Mouse (Mus musculus): ENCODE data around the gene Sytl4. TPM values are rescaled to one million over a fixed set of nuclear protein-coding genes. Genes with fewer than 3 reads are reported as not detected.

Sytl4 gene
- polyA plus RNA-seq, 1 experiment: 0.44 TPM

- Histone ChIP-seq H3K4me1 (ENCODE audit: control insufficient read depth, insufficient read depth, insufficient read length) (no peaks in the 10 kb centered on the region), H3K4me3 (ENCODE audit: extremely low read depth, insufficient read depth, insufficient read length) (no peak overlapping the region), H3K27ac (ENCODE audit: insufficient read depth, low read length) (no peak overlapping the region), H3K27me3 (ENCODE audit: control insufficient read depth, insufficient read depth, low read length) (no peaks in the 10 kb centered on the region), H3K36me3 (ENCODE audit: control insufficient read depth, insufficient read depth, low read length) (no peaks in the 10 kb centered on the region)
- TF ChIP-seq CTCF (IDR thresholded peaks at IDR 0.05; ENCODE audit: extremely low read depth, insufficient read depth, insufficient read length, insufficient replicate concordance) (no peak), POLR2A (IDR thresholded peaks at IDR 0.05; ENCODE audit: low read depth, low read length) (no peak)
- 86% methylated on average over 3 of the region's 3 CpGs for WGBS
- no peak for DNase-seq (ENCODE audit: low read depth in 1 of 2, low spot score in 2 of 2)
These were observed 68.6 kb downstream of the Sytl4 start for GRCm38 (mm10) chrX:133913006-133913405.

GRCm38 (mm10) chrX:133911397-133912103, 70.1 kb downstream of the Sytl4 start:
- WGBS: 82% methylated on average over 10 of the region's 10 CpGs
- Histone ChIP-seq H3K27me3 (ENCODE audit: control insufficient read depth, insufficient read depth, low read length) (no peaks in the 10 kb centered on the region), H3K36me3 (ENCODE audit: control insufficient read depth, insufficient read depth, low read length) (no peaks in the 10 kb centered on the region), H3K4me3 (ENCODE audit: extremely low read depth, insufficient read depth, insufficient read length) (no peak overlapping the region), H3K27ac (ENCODE audit: insufficient read depth, low read length) (no peak overlapping the region), H3K4me1 (ENCODE audit: control insufficient read depth, insufficient read depth, insufficient read length) (no peaks in the 10 kb centered on the region)
- TF ChIP-seq POLR2A (IDR thresholded peaks at IDR 0.05; ENCODE audit: low read depth, low read length) (no peak), CTCF (IDR thresholded peaks at IDR 0.05; ENCODE audit: extremely low read depth, insufficient read depth, insufficient read length, insufficient replicate concordance) (no peak)
- no peak for DNase-seq (ENCODE audit: low read depth in 1 of 2, low spot score in 2 of 2)

- no peak for DNase-seq (ENCODE audit: low read depth in 1 of 2, low spot score in 2 of 2)
- H3K4me3 ChIP-seq (ENCODE audit: extremely low read depth, insufficient read depth, insufficient read length): no peak within 1 kb of the TSS
- 59% methylated on average over 3 of the region's 3 CpGs for WGBS
- H3K27me3 ChIP-seq (ENCODE audit: control insufficient read depth, insufficient read depth, low read length): no peaks in the 10 kb centered on the region
- no peak within 1 kb of the TSS for H3K27ac ChIP-seq (ENCODE audit: insufficient read depth, low read length)
- no peak for TF ChIP-seq POLR2A (IDR thresholded peaks at IDR 0.05; ENCODE audit: low read depth, low read length)
- no peak for TF ChIP-seq CTCF (IDR thresholded peaks at IDR 0.05; ENCODE audit: extremely low read depth, insufficient read depth, insufficient read length, insufficient replicate concordance)
- no peaks in the 10 kb centered on the region for H3K4me1 ChIP-seq (ENCODE audit: control insufficient read depth, insufficient read depth, insufficient read length)
- no peaks in the 10 kb centered on the region for H3K36me3 ChIP-seq (ENCODE audit: control insufficient read depth, insufficient read depth, low read length)
These were observed 73.4 kb downstream of the Sytl4 start, which contains the start of gene Srpx2 for GRCm38 (mm10) chrX:133908261-133908660. Gene Srpx2 (plus strand): TSS chrX:133908426.

- Histone ChIP-seq H3K27me3 (ENCODE audit: control insufficient read depth, insufficient read depth, low read length) (no peaks in the 10 kb centered on the region), H3K4me1 (ENCODE audit: control insufficient read depth, insufficient read depth, insufficient read length) (peaks cover 2% of the 10 kb centered on the region; the same call in 1 of the 2 replicates), H3K27ac (ENCODE audit: insufficient read depth, low read length) (no peak within 1 kb of the TSS), H3K36me3 (ENCODE audit: control insufficient read depth, insufficient read depth, low read length) (no peaks in the 10 kb centered on the region), H3K4me3 (ENCODE audit: extremely low read depth, insufficient read depth, insufficient read length) (peak within 1 kb of the TSS; percentile 59)
- DNase-seq (ENCODE audit: low read depth in 1 of 2, low spot score in 2 of 2): peak; percentile 45 to 60
- TF ChIP-seq CTCF (IDR thresholded peaks at IDR 0.05; ENCODE audit: extremely low read depth, insufficient read depth, insufficient read length, insufficient replicate concordance) (no peak), POLR2A (IDR thresholded peaks at IDR 0.05; ENCODE audit: low read depth, low read length) (no peak)
- WGBS: 26% methylated on average over 33 of the region's 33 CpGs
These were observed 83.5 kb downstream of the Sytl4 start, which contains the start of gene Tspan6 for GRCm38 (mm10) chrX:133898014-133898542. Gene Tspan6 (minus strand): TSS chrX:133898429.

GRCm38 (mm10) chrX:133888111-133888510, 93.5 kb downstream of the Sytl4 start:
- no peak for TF ChIP-seq CTCF (IDR thresholded peaks at IDR 0.05; ENCODE audit: extremely low read depth, insufficient read depth, insufficient read length, insufficient replicate concordance)
- TF ChIP-seq POLR2A (IDR thresholded peaks at IDR 0.05; ENCODE audit: low read depth, low read length): no peak
- H3K4me1 ChIP-seq (ENCODE audit: control insufficient read depth, insufficient read depth, insufficient read length): no peaks in the 10 kb centered on the region
- DNase-seq (ENCODE audit: low read depth in 1 of 2, low spot score in 2 of 2): no peak
- H3K27me3 ChIP-seq (ENCODE audit: control insufficient read depth, insufficient read depth, low read length): no peaks in the 10 kb centered on the region
- 94% methylated on average over 5 of the region's 5 CpGs for WGBS
- H3K27ac ChIP-seq (ENCODE audit: insufficient read depth, low read length): no peak overlapping the region
- H3K36me3 ChIP-seq (ENCODE audit: control insufficient read depth, insufficient read depth, low read length): no peaks in the 10 kb centered on the region
- no peak overlapping the region for H3K4me3 ChIP-seq (ENCODE audit: extremely low read depth, insufficient read depth, insufficient read length)

- TF ChIP-seq POLR2A (IDR thresholded peaks at IDR 0.05; ENCODE audit: low read depth, low read length): no peak
- TF ChIP-seq CTCF (IDR thresholded peaks at IDR 0.05; ENCODE audit: extremely low read depth, insufficient read depth, insufficient read length, insufficient replicate concordance): no peak
- DNase-seq (ENCODE audit: low read depth in 1 of 2, low spot score in 2 of 2): no peak
- 29% methylated on average over 3 of the region's 3 CpGs for WGBS
- Histone ChIP-seq H3K4me1 (ENCODE audit: control insufficient read depth, insufficient read depth, insufficient read length) (no peaks in the 10 kb centered on the region), H3K27ac (ENCODE audit: insufficient read depth, low read length) (no peak overlapping the region), H3K4me3 (ENCODE audit: extremely low read depth, insufficient read depth, insufficient read length) (no peak overlapping the region), H3K27me3 (ENCODE audit: control insufficient read depth, insufficient read depth, low read length) (no peaks in the 10 kb centered on the region), H3K36me3 (ENCODE audit: control insufficient read depth, insufficient read depth, low read length) (no peaks in the 10 kb centered on the region)
These were observed 94.3 kb downstream of the Sytl4 start for GRCm38 (mm10) chrX:133887308-133887707.

Other genes with a start within 250 kb of the Sytl4 start
- gene Tnmd, start 130.8 kb downstream of the Sytl4 start, polyA plus RNA-seq (2012; rRNA removed): not detected in 2 replicates
- 0.97 and 1.9 TPM in 2 replicates for gene Tspan6, start 83.4 kb downstream of the Sytl4 start, polyA plus RNA-seq (2012; rRNA removed)
- 1.1 and 1.3 TPM in 2 replicates for gene Srpx2, start 73.4 kb downstream of the Sytl4 start, polyA plus RNA-seq (2012; rRNA removed)
- gene Cstf2, start 77.4 kb upstream of the Sytl4 start, polyA plus RNA-seq (2012; rRNA removed): 11.8 and 17.2 TPM in 2 replicates
- gene Xkrx, start 180.3 kb upstream of the Sytl4 start, polyA plus RNA-seq (2012; rRNA removed): 6.0 and 8.9 TPM in 2 replicates
- not detected in 2 replicates for gene Arl13a, start 205.7 kb upstream of the Sytl4 start, polyA plus RNA-seq (2012; rRNA removed)
- 0.05 and 0.07 TPM in 2 replicates for gene Nox1, start 240.1 kb upstream of the Sytl4 start, polyA plus RNA-seq (2012; rRNA removed)

Measured in spleen, adult 2 months (tissue).